Mouse (Mus musculus) heart, embryonic 14.5 days (tissue): ENCODE data around the gene Brpf1. TPM values are rescaled to one million over a fixed set of nuclear protein-coding genes. Genes with fewer than 3 reads are reported as not detected.

Experiments
- ATAC-seq: fragments of 200-750 bp; cut with Nextera tagmentation; 2 replicates; pipeline ENCODE4 v1.8.0; 2017; ENCODE audit warnings: low read depth, moderate TSS enrichment; ENCODE audit not compliant: insufficient number of reproducible peaks, insufficient read depth, low FRiP score
- H3K27ac ChIP-seq, 2 experiments: fragments of 200-500 bp in 1 of 2; fragments of 300-500 bp in 1 of 2; sonication (generic) in 1 of 2; replicated peaks in 1 of 2; 2 replicates each; pipeline ENCODE4 v1.5.1; 2012 to 2014; ENCODE audit warnings: low read depth in 2 of 2, low read length in 2 of 2, control low read depth in 1 of 2, mild to moderate bottlenecking in 1 of 2, mixed read lengths in 1 of 2; ENCODE audit not compliant: control insufficient read depth in 1 of 2, insufficient read depth in 1 of 2
- H3K27me3 ChIP-seq: fragments of 300-500 bp; sonication (generic); 2 replicates; pipeline ENCODE4 v1.6.1; 2014; ENCODE audit warnings: mild to moderate bottlenecking, low read length, control low read depth; ENCODE audit not compliant: control insufficient read depth, insufficient read depth
- H3K36me3 ChIP-seq: fragments of 300-500 bp; sonication (generic); 2 replicates; pipeline ENCODE4 v1.6.1; 2014; ENCODE audit warnings: mild to moderate bottlenecking, control low read depth, low read length, mixed read lengths; ENCODE audit not compliant: control insufficient read depth, insufficient read depth
- H3K4me1 ChIP-seq, 2 experiments: fragments of 200-500 bp in 1 of 2; fragments of 300-500 bp in 1 of 2; sonication (generic) in 1 of 2; 2 replicates each; pipeline ENCODE4 v1.6.1; 2012 to 2014; ENCODE audit warnings: low read length in 2 of 2, control low read depth in 1 of 2, mixed read lengths in 1 of 2; ENCODE audit not compliant: control insufficient read depth in 2 of 2, insufficient read depth in 2 of 2
- H3K4me2 ChIP-seq: fragments of 300-500 bp; sonication (generic); 2 replicates; pipeline ENCODE4 v1.6.1; 2014; ENCODE audit warnings: mild to moderate bottlenecking, low read length
- H3K4me3 ChIP-seq, 2 experiments: fragments of 200-500 bp in 1 of 2; fragments of 300-500 bp in 1 of 2; sonication (generic) in 1 of 2; 2 replicates each; pipeline ENCODE4 v1.5.1; 2012 to 2014; ENCODE audit warnings: low read length in 2 of 2, mild to moderate bottlenecking in 2 of 2, control low read depth in 1 of 2, low read depth in 1 of 2, moderate library complexity in 1 of 2; ENCODE audit not compliant: control insufficient read depth in 1 of 2, insufficient read depth in 1 of 2
- H3K9ac ChIP-seq: fragments of 300-500 bp; sonication (generic); 2 replicates; pipeline ENCODE4 v1.6.1; 2014; ENCODE audit warnings: mild to moderate bottlenecking, low read length
- H3K9me3 ChIP-seq: fragments of 300-500 bp; sonication (generic); 2 replicates; pipeline ENCODE4 v1.6.1; 2016; ENCODE audit warnings: low read length, control low read depth; ENCODE audit not compliant: control insufficient read depth
- WGBS: fragments of 180-500 bp; shearing (Covaris S2); extraction: QIAGEN DNeasy Blood & Tissue Kit; methylation state at CpG from one replicate; pipeline ENCODE4 v1.1.7; 2014; 5-methylcytosine and 5-hydroxymethylcytosine counted together
- polyA plus RNA-seq: library from polyadenylated mRNA; unstranded; fragments of >200 nt; fragmentation: Nextera tagmentation; extraction: Ambion mirVana; gene quantifications from 2 replicates; pipeline ENCODE4 v1.2.1, GENCODE M21; 2014

Gene Brpf1
- polyA plus RNA-seq, 1 experiment from 2014 or later: 11.8 TPM

GRCm38 (mm10) chr6:113353696-113354095 is 46.8 kb downstream of the Brpf1 start:
- Histone ChIP-seq H3K27ac (no peak overlapping the region), H3K4me3 (no peak overlapping the region), H3K9ac (no peak overlapping the region), H3K4me1 (no peaks in the 10 kb centered on the region; a peak in 1 of 4 replicates), H3K27me3 (no peaks in the 10 kb centered on the region), H3K4me2 (no peak overlapping the region), H3K36me3 (no peaks in the 10 kb centered on the region), H3K9me3 (no peaks in the 10 kb centered on the region)
- WGBS: 61% methylated on average over 3 of the region's 3 CpGs
- ATAC-seq: no peak

- Histone ChIP-seq H3K4me3 (no peak overlapping the region), H3K36me3 (peaks cover 5% of the 10 kb centered on the region), H3K9me3 (no peaks in the 10 kb centered on the region), H3K4me2 (no peak overlapping the region), H3K4me1 (no peaks in the 10 kb centered on the region), H3K9ac (no peak overlapping the region), H3K27me3 (no peaks in the 10 kb centered on the region), H3K27ac (no peak overlapping the region)
- ATAC-seq: no peak
- WGBS: 73% methylated on average over 4 of the region's 4 CpGs
Observed at GRCm38 (mm10) chr6:113361476-113361875, 54.5 kb downstream of the Brpf1 start.

- Histone ChIP-seq H3K4me2 (no peak overlapping the region), H3K27ac (no peak overlapping the region), H3K27me3 (no peaks in the 10 kb centered on the region), H3K4me3 (no peak overlapping the region), H3K9me3 (no peaks in the 10 kb centered on the region), H3K9ac (no peak overlapping the region), H3K4me1 (no peaks in the 10 kb centered on the region), H3K36me3 (peaks cover 13% of the 10 kb centered on the region)
- ATAC-seq: no peak
- 95% methylated on average over 1 of the region's 1 CpGs for WGBS
Observed at GRCm38 (mm10) chr6:113362241-113362640, 55.3 kb downstream of the Brpf1 start.

DNA sequence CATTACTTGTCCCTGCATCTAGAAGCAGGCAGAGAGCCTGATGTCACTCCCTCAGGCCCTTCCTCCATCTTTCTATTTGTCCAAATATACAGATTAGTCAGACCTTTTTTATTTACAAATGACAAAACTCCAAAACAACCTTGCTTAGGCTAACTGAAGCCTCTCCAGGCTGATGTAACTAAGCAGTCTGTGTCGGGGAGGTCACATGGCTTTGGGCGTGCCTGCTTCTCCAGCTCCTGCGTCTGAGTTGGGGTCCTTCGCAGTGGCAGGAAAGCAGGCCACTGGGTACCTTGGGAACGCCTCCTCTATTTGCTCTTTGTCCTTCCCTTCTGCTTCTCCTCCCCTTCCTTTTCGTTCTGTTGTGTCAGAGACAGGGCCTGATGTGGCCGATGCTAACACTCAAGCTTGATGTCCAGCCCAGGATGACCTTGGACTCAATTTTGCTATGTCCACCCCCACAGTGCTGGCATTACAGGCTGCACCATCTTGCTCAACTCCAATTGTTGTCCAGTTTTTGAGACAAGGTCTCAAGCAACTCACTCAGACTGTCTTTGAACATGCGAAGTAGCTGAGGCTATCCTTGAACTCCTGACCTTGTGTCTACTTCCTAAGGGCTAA is 57.7 kb downstream of the Brpf1 start:
- Histone ChIP-seq H3K9ac (no peak overlapping the region), H3K27ac (no peak overlapping the region), H3K4me3 (no peak overlapping the region), H3K4me1 (no peaks in the 10 kb centered on the region), H3K9me3 (no peaks in the 10 kb centered on the region), H3K4me2 (no peak overlapping the region), H3K27me3 (no peaks in the 10 kb centered on the region), H3K36me3 (peaks cover 35% of the 10 kb centered on the region)
- no peak for ATAC-seq
- WGBS: 65% methylated on average over 8 of the region's 8 CpGs

DNA sequence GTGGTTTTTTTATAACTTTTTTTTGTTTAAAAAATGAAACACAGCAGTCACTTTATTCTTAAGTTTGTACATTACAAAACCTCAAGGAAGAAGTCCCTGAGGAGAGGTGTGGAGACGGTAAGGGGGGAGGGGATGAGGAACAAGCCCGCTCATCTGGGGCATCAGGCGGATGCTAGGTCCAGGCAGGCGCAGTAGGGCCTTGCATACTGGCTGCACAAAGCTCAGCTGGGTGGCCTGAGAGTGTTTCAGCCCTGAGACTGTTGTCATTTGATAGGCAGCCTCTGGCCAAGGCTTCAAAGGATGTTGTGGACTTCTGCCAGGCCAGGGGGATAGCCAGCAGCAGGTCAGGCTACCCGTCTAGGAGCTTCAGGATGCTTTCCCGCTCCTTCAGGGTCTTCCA is 59.7 kb downstream of the Brpf1 start:
- no peaks in the 10 kb centered on the region for H3K27me3 ChIP-seq
- H3K9ac ChIP-seq: no peak overlapping the region
- 92% methylated on average over 6 of the region's 6 CpGs for WGBS
- peaks cover 55% of the 10 kb centered on the region for H3K36me3 ChIP-seq
- no peaks in the 10 kb centered on the region for H3K4me1 ChIP-seq
- no peaks in the 10 kb centered on the region for H3K9me3 ChIP-seq
- no peak overlapping the region for H3K27ac ChIP-seq
- ATAC-seq: no peak
- H3K4me3 ChIP-seq: no peak overlapping the region
- no peak overlapping the region for H3K4me2 ChIP-seq

DNA sequence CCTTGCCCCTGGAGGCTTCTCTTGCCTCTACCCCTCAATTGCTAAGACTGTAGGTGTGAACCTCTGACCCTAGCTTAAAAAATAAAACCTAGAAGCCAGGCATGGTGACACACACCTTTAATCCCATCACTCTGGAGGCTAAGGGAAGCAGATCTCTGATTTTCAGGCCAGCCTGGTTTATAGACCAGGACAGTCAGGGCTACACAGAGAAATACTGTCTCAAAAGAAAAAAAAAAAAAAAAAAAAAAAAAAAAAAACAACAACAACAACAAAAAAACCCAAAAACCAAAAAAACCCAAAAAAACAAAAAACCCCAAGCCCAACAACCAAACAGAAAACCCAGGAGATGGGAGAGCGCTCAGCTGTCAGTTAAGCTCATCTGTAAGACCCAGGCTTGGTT is 60.6 kb downstream of the Brpf1 start:
- 93% methylated on average over 1 of the region's 1 CpGs for WGBS
- Histone ChIP-seq H3K9ac (no peak overlapping the region), H3K36me3 (peaks cover 65% of the 10 kb centered on the region)

GRCm38 (mm10) chr6:113368124-113368523 is 61.2 kb downstream of the Brpf1 start:
- peaks cover 69% of the 10 kb centered on the region for H3K36me3 ChIP-seq

More for the DNA sequence above, 60.6 kb downstream of the Brpf1 start:
- Histone ChIP-seq H3K27me3 (no peaks in the 10 kb centered on the region), H3K4me3 (no peak overlapping the region), H3K9me3 (no peaks in the 10 kb centered on the region), H3K4me1 (no peaks in the 10 kb centered on the region), H3K4me2 (no peak overlapping the region), H3K27ac (no peak overlapping the region)
- no peak for ATAC-seq

DNA sequence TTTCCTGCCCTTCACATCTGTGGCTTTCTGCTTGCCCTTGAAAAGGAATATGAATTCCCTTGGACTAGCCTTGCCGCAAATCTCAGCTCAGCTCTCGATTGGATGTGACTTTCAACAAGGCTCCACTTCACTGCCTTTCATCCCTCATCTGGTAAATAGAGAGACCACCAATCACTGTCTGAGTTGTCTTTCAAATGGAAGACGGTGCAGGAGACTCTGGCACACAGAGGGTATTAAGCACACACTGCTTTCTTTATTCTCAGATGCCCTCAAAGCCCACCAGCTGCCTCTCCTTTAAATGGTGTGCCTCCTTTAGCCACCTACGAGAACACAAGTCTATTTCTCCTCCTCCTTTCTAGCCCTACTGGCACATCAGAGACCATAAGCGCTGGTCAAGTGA is 61.6 kb downstream of the Brpf1 start:
- 78% methylated on average over 5 of the region's 5 CpGs for WGBS

More at GRCm38 (mm10) chr6:113368124-113368523, 61.2 kb downstream of the Brpf1 start:
- Histone ChIP-seq H3K9ac (no peak overlapping the region), H3K4me2 (no peak overlapping the region), H3K4me1 (no peaks in the 10 kb centered on the region), H3K27me3 (no peaks in the 10 kb centered on the region), H3K4me3 (no peak overlapping the region), H3K27ac (no peak overlapping the region), H3K9me3 (no peaks in the 10 kb centered on the region)
- ATAC-seq: no peak
- 93% methylated on average over 7 of the region's 7 CpGs for WGBS

More for the DNA sequence above, 61.6 kb downstream of the Brpf1 start:
- Histone ChIP-seq H3K27ac (no peak overlapping the region), H3K4me1 (no peaks in the 10 kb centered on the region), H3K9ac (no peak overlapping the region), H3K9me3 (no peaks in the 10 kb centered on the region), H3K27me3 (no peaks in the 10 kb centered on the region), H3K4me3 (no peak overlapping the region), H3K36me3 (peaks cover 74% of the 10 kb centered on the region), H3K4me2 (no peak overlapping the region)
- no peak for ATAC-seq
